Mouse (Mus musculus) erythroblast, embryonic 14.5 days (primary cell): ENCODE data around the gene Btrc.

Experiments
- GATA1 ChIP-seq: IDR thresholded peaks from 2 replicates; pipeline ENCODE4 v1.6.1; 2012; ENCODE audit warnings: low read length, inconsistent platforms, mixed read lengths
- TAL1 ChIP-seq: IDR thresholded peaks from 3 replicates; pipeline ENCODE4 v1.6.1; 2012; ENCODE audit warnings: low read length, inconsistent platforms, mixed read lengths

- TF ChIP-seq TAL1 (no peak), GATA1 (no peak)
Observed at GRCm38 (mm10) chr19:45541409-45542041, 178.0 kb downstream of the Btrc start.
